Mouse (Mus musculus) liver, embryonic 16.5 days (tissue): ENCODE measurements at regions not wholly inside any gene's neighbourhood (a gene's known extent, or its start where the extent isn't known, plus 50 kb on each side); places are given as distances from the start of the nearest gene placed in this dataset.
"Not testable (repeated sequence)": the region's sequence is repeated elsewhere in the genome, so short reads cannot be mapped to it uniquely, and the experiment has no call there.

Source experiments
- ATAC-seq: fragments of 200-750 bp; cut with Nextera tagmentation; 2 replicates; pipeline ENCODE4 v1.8.0; 2017; ENCODE audit warnings: low read depth, mild to moderate bottlenecking, moderate number of reproducible peaks, moderate library complexity
- H3K27ac ChIP-seq: fragments of 300-500 bp; sonication (generic); 2 replicates; pipeline ENCODE4 v1.5.1; 2014; ENCODE audit warnings: mild to moderate bottlenecking, low read length
- H3K27me3 ChIP-seq: fragments of 300-500 bp; sonication (generic); 2 replicates; pipeline ENCODE4 v1.6.1; 2014; ENCODE audit warnings: low read depth, low read length, mixed read lengths; ENCODE audit not compliant: control insufficient read depth, insufficient read depth
- H3K36me3 ChIP-seq: fragments of 300-500 bp; sonication (generic); 2 replicates; pipeline ENCODE4 v1.6.1; 2014; ENCODE audit warnings: mild to moderate bottlenecking; ENCODE audit not compliant: control insufficient read depth, insufficient read depth
- H3K4me1 ChIP-seq: fragments of 300-500 bp; sonication (generic); 2 replicates; pipeline ENCODE4 v1.6.1; 2014; ENCODE audit warnings: low read depth, low read length, mixed read lengths; ENCODE audit not compliant: control insufficient read depth
- H3K4me2 ChIP-seq: fragments of 300-500 bp; sonication (generic); 2 replicates; pipeline ENCODE4 v1.6.1; 2014; ENCODE audit warnings: low read depth, low read length, mixed read lengths
- H3K4me3 ChIP-seq: fragments of 300-500 bp; sonication (generic); 2 replicates; pipeline ENCODE4 v1.5.1; 2014; ENCODE audit warnings: low read depth, mild to moderate bottlenecking, low read length
- H3K9ac ChIP-seq: fragments of 300-500 bp; sonication (generic); 2 replicates; pipeline ENCODE4 v1.6.1; 2014; ENCODE audit warnings: low read depth, low read length
- H3K9me3 ChIP-seq: fragments of 300-500 bp; sonication (generic); replicated peaks from 2 replicates; pipeline ENCODE4 v1.6.1; 2016; ENCODE audit warnings: low read length; ENCODE audit not compliant: control insufficient read depth
- WGBS: fragments of 180-500 bp; shearing (Covaris S2); extraction: QIAGEN DNeasy Blood & Tissue Kit; methylation state at CpG from one replicate; pipeline ENCODE4 v1.1.7; 2014; ENCODE audit not compliant: insufficient replicate concordance; 5-methylcytosine and 5-hydroxymethylcytosine counted together

DNA sequence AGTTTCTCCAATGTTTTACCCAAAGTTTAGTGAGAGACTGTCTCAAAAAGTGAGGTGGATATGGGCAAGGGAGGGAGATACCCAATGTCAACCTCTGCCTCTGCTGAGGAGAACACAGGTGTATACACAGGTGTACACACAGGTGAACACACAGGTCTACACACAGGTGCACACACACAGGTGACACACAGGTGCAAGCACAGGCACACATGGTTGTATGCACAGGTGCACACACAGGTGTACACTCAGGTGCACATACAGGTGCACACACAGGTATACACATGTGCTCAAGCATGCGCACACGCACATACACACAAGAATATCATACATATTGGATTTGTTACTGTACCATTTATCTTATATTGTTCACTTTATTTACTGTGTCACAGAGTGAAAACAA, 151.1 kb upstream of the Rapgef5 start:
- ATAC-seq, result no peak
- Histone ChIP-seq H3K9me3 (no peaks in the 10 kb centered on the region), H3K27ac (no peak overlapping the region), H3K9ac (no peak overlapping the region), H3K4me2 (no peak overlapping the region), H3K36me3 (no peaks in the 10 kb centered on the region), H3K4me3 (no peak overlapping the region), H3K27me3 (no peaks in the 10 kb centered on the region), H3K4me1 (no peaks in the 10 kb centered on the region)
- 74% methylated on average over 2 of the region's 2 CpGs for whole genome bisulfite sequencing

- Histone ChIP-seq H3K4me1 (no peaks in the 10 kb centered on the region), H3K36me3 (no peaks in the 10 kb centered on the region)
- WGBS, result 41% methylated on average over 5 of the region's 5 CpGs
These were observed 150.4 kb upstream of the Rapgef5 start for GRCm38 (mm10) chr12:117365876-117366275.

DNA sequence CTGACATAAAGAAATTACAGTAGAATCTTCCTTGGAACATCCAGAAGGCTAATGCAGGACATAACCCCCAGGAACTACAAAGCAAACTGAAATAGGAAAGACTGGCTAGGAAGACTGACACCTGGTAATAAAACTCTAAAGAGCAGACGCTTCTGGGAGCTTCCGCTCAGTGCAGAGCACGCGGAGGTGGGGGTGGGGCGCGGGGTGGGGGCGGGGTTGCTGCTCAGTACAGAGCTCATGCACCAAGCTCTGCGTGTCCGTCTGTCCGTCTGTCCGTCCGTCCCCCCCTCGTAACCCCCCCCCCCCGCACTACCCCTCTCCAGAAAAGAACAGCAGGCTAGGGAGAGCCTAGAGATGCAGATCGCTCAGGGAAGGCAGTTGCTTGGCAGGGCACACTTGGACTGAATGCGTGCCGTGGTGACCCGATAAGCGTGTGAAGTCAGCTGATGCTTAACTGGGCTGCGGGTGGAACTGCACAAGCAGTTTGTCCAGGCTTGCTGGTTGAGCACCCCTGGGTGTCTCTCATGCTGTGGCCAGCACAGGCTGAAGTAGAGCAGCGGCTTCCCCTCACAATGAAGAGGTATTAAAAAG, 137.9 kb upstream of the Rapgef5 start:
- Histone ChIP-seq H3K4me1 (no peaks in the 10 kb centered on the region), H3K27me3 (no peaks in the 10 kb centered on the region), H3K4me2 (no peak overlapping the region), H3K27ac (no peak overlapping the region), H3K36me3 (no peaks in the 10 kb centered on the region), H3K9me3 (no peaks in the 10 kb centered on the region), H3K4me3 (no peak overlapping the region), H3K9ac (no peak overlapping the region)
- 60% methylated on average over 21 of the region's 21 CpGs for WGBS
- no peak for ATAC-seq

More at GRCm38 (mm10) chr12:117365876-117366275, 150.4 kb upstream of the Rapgef5 start:
- H3K27ac ChIP-seq, result no peak overlapping the region
- H3K27me3 ChIP-seq, result no peaks in the 10 kb centered on the region
- no peak overlapping the region for H3K4me2 ChIP-seq
- H3K9me3 ChIP-seq, result no peaks in the 10 kb centered on the region
- no peak overlapping the region for H3K4me3 ChIP-seq
- no peak for ATAC-seq
- H3K9ac ChIP-seq, result no peak overlapping the region

GRCm38 (mm10) chr12:117379103-117379850, 137.0 kb upstream of the Rapgef5 start:
- ATAC-seq, result no peak

GRCm38 (mm10) chr12:117380836-117381235, 135.4 kb upstream of the Rapgef5 start:
- ATAC-seq, result no peak
- no peaks in the 10 kb centered on the region for H3K36me3 ChIP-seq
- 61% methylated on average over 6 of the region's 6 CpGs for WGBS
- no peak overlapping the region for H3K4me2 ChIP-seq
- no peaks in the 10 kb centered on the region for H3K27me3 ChIP-seq
- H3K9ac ChIP-seq, result no peak overlapping the region
- no peak overlapping the region for H3K4me3 ChIP-seq
- H3K9me3 ChIP-seq, result no peaks in the 10 kb centered on the region
- no peaks in the 10 kb centered on the region for H3K4me1 ChIP-seq
- no peak overlapping the region for H3K27ac ChIP-seq

More at GRCm38 (mm10) chr12:117379103-117379850, 137.0 kb upstream of the Rapgef5 start:
- Histone ChIP-seq H3K9ac (no peak overlapping the region), H3K9me3 (no peaks in the 10 kb centered on the region), H3K27me3 (no peaks in the 10 kb centered on the region), H3K4me2 (no peak overlapping the region), H3K4me1 (no peaks in the 10 kb centered on the region), H3K27ac (no peak overlapping the region), H3K36me3 (no peaks in the 10 kb centered on the region), H3K4me3 (no peak overlapping the region)
- WGBS, result 61% methylated on average over 16 of the region's 16 CpGs

GRCm38 (mm10) chr12:117382727-117383126, 133.6 kb upstream of the Rapgef5 start:
- H3K36me3 ChIP-seq, H3K4me1 ChIP-seq, H3K27me3 ChIP-seq, H3K4me3 ChIP-seq, H3K9ac ChIP-seq, H3K27ac ChIP-seq, H3K9me3 ChIP-seq, ATAC-seq, H3K4me2 ChIP-seq: not testable (repeated sequence)
- 80% methylated on average over 1 of the region's 4 CpGs for WGBS

DNA sequence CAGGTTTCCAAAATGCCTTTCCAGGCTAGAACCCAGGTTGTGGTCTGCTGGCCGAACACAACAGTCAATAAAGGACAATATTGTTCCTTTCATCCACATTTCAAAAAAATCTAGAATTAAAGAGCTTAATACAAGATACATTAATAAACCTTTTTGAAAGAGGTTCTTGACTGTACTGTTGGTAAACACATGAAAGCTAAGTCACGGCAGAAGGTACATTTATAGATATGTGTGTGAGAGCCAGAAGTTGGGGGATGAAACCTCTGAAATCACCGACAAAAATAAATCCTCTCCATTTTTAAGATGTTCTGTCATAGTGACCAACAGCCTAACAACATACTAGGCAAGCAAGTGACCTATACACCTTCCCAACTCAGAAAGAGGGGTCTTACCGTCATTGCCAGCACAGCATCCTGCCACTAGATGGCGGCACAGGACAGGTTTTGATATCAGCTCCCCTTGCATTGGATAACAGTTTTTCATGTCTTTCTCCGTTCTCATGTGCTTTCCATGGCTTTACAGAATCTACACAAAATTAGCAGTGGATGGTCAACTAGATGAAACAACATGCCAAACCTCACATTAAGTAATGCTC, 131.1 kb upstream of the Rapgef5 start:
- H3K9me3 ChIP-seq, result no peaks in the 10 kb centered on the region
- no peaks in the 10 kb centered on the region for H3K4me1 ChIP-seq
- 10% methylated on average over 6 of the region's 6 CpGs for WGBS
- ATAC-seq, result 0 out of 2 replicates have a peak, but pooled peaks have one; percentile 45
- H3K36me3 ChIP-seq, result no peaks in the 10 kb centered on the region
- no peak overlapping the region for H3K4me3 ChIP-seq
- H3K27me3 ChIP-seq, result no peaks in the 10 kb centered on the region
- H3K9ac ChIP-seq, result no peak overlapping the region
- no peak overlapping the region for H3K4me2 ChIP-seq
- H3K27ac ChIP-seq, result no peak overlapping the region

GRCm38 (mm10) chr12:117385697-117386096, 130.6 kb upstream of the Rapgef5 start:
- no peak for ATAC-seq
- Histone ChIP-seq H3K4me2 (no peak overlapping the region), H3K9ac (no peak overlapping the region), H3K9me3 (no peaks in the 10 kb centered on the region), H3K27ac (no peak overlapping the region), H3K36me3 (no peaks in the 10 kb centered on the region), H3K4me3 (no peak overlapping the region), H3K27me3 (no peaks in the 10 kb centered on the region), H3K4me1 (no peaks in the 10 kb centered on the region)
- 35% methylated on average over 1 of the region's 1 CpGs for WGBS

DNA sequence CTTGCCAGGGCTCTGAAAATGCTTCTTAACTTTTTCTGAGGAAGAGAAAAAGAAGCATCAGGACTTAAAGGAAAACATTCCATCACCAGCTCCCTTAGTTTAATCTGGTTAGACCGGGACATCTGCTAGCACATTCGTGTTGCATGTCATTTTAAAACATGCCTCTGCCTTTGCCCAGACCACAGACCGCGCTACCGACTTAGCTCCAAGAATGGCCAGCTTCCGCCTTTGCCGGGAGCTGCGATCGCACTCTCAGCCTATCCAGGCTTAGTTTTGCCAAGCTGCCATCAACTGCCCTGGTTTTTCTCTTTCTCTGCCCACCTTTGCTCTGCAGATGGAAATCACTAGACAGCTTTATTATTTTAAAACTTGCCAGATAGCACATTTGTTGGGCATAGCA, 129.3 kb upstream of the Rapgef5 start:
- H3K27ac ChIP-seq, result no peak overlapping the region
- ATAC-seq, result no peak
- no peak overlapping the region for H3K9ac ChIP-seq
- H3K36me3 ChIP-seq, result no peaks in the 10 kb centered on the region
- no peaks in the 10 kb centered on the region for H3K4me1 ChIP-seq
- WGBS, result 69% methylated on average over 9 of the region's 9 CpGs
- no peak overlapping the region for H3K4me3 ChIP-seq
- no peaks in the 10 kb centered on the region for H3K9me3 ChIP-seq
- no peak overlapping the region for H3K4me2 ChIP-seq
- H3K27me3 ChIP-seq, result no peaks in the 10 kb centered on the region
